Mouse (Mus musculus): ENCODE measurements at regions not wholly inside any gene's neighbourhood (a gene's known extent, or its start where the extent isn't known, plus 50 kb on each side); places are given as distances from the start of the nearest gene placed in this dataset.

DNA sequence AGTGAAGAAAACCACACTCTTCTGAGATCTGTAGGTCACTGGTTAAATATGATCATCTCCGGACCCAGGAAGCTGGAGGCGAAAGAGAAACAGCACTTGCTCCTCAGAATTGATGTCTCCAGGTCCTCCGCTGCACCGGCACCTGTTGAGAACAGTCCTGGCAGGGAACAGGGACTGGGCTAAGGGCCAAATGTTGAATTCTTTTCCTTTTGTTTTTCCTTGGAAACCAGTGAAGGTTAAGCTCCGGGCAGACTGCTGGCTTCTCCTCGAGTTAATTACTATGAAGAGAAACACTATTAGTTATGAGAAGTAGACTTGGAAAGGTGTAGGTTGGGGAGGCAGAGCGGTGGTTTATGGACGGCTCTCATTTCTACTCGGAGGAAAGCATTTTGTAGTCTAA, 242.7 kb downstream of the Rngtt start:
- DNase-seq (ENCODE audit: low spot score in 2 of 2): no peak

DNA sequence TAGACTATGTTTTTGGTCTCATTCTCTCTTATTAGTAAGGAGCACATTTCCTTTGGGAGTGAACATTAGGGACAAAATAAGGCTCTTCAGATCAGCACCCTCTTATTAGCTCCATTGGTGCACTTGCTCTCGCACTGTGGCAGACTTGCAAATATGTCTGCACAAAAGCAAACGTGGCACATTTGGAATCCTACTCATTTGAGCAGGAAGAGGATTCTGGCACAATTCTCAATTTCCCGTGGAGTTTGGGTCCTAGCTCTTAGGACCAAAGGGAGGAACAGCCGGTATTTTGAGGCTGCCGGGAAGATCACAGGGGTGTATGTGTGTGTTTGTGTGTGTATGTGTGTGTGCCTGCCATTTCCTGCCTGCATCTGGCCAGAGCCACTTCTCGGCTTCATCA, 244.5 kb downstream of the Rngtt start:
- no peak for DNase-seq (ENCODE audit: low spot score in 2 of 2)

DNA sequence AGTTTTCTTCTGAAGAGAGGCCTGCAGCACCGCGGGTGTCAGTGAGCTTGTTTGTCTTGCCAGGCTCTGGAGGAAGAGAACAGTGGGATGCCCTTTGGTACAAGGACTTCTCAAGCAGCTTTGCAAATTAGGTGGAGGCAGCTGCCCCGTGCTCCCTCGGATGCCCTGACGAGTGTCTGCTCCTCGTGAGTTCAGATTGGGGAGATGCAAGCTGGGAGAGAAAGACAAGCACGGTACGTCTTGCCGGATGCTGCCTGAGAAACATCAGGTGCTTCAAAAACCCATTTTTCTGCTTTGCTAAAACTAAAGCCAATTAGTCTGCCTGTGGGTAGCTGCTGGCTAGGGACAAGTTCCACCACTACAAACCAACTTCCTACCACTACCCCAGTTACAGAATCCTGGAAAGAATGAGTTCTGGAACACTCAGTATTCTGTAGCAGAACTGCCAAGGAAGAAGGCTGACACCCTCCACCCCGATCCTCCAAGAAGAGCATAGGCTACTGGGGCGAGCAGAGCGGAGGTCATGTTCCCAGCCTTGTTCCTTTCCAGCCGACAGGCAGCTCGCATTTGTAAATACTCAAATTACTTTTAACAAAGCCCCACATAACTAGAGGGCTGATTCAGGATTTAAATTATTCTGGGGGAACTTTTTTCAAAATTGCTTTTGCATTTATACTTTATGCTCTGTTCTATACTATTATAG, 245.3 kb downstream of the Rngtt start:
- no peak for DNase-seq (ENCODE audit: low spot score in 2 of 2)

DNA sequence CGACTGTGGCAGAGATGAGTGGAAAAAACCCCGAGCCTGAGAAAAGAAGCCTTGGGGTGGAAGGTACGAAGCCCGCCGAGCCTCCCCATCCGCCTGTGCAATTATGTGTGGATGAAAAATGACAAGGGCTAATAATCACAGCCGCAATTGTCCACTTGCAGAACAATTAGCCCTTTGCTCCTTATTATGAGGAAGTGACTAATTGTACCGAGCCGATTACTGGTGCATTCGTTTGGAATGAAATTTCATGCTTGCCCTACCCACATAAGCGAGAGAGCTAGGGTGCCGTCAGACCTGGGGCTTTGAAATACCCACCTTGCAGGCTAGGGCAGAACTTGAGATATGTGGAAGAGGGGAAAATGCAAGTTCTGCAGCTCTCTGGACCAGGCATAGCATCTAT, 245.9 kb downstream of the Rngtt start:
- no peak for DNase-seq (ENCODE audit: low spot score in 2 of 2)

DNA sequence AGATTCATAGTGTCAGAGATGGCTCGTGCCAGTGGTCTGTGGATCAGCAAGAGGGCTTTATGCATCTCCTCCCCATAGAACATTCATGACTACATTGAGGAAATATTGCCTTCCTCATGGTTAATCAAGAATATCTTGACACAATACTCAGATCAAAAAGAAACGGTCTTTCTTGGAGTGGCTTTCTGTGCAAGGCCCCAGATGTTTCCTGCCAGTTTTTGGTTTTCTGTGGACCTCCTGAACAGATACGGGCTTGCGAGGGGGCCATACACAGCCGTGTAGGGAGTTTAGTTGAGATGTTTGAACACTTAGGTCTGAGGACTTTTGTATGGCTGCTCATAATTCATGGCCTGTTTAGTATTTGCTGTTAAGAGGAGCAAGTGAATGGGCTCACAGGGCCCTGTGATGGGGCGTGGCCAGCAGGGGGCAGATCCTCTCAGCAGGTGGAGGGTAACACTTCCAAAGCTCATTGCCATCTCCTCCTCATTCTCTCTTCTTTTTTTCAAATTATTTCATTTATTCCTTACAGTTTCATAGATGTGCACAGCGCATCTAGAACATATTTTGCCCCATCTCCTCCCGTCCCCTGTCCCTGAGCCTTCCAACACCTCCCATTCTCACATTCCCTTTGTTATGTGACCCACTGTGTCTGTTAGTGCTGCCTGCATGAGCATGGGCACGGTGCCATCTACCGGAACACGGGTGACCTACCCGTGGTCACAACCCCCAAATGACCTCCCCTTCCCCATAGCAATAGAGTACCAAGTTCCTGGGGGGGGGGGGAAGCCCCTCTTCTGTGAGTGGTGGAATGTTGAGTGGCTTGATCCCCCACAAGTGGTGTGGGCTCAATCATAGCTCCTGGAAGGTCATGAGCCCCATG, 246.8 kb downstream of the Rngtt start:
- DNase-seq (ENCODE audit: low spot score in 2 of 2): no peak

DNA sequence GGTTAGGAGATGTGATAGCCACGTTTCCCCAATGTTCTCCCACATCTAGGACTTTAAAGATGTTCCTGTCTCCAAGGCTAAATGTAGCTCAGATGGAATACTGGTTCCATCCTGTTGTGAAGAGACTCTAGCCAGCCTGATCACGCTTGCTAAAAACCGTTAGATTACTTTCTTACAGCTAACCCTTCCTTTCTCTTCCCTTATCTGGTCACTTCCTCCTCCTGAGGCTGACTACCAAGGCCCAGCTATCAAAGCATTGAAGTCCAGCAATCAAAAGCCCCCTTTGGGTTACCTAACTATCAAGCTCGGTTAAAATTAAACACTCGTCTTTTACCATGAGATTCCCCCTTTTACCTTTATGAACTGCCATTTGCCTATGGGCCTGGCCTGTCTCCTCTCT, 260.2 kb downstream of the Rngtt start:
- no peak for DNase-seq (ENCODE audit: low spot score in 2 of 2)

DNA sequence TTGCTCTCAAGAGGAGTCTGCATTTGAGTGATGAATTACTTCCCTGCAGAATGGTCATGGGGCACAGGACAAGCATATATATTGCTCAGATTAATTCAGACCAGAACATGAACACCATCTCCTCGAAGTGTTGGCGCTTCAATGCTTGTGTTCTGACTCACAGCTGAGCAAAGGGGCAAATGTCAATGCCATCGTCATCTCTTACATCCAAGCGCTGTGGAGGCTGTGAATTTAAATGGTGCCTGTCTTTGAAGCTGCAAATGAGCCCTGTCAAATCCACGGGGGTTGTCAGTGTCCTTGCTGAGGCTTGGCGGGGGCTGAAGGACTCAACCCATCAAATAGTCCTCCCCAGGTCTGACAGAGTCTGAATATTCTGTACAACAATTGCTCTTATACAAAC, 261.2 kb downstream of the Rngtt start:
- no peak for DNase-seq (ENCODE audit: low spot score in 2 of 2)

DNA sequence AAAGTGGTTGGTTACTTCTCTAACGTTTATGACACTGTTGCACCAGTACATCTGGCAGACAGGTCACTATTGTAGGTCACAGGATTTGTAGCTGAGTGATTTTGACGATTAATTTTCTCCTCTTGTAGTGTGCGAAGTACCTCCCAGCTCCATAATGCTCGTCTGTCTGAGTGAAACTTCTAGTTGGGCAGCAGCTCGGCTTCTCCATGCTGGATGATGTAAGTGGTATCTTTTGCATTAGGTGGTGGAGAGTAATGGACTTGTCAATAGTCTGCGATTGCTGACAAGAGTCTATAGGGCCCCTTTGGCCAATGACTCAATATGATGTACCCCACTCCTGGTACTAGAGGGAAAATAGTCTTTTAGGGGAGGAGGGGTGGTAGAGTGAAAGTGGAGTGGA, 267.5 kb downstream of the Rngtt start:
- no peak for DNase-seq (ENCODE audit: low spot score in 2 of 2)

DNA sequence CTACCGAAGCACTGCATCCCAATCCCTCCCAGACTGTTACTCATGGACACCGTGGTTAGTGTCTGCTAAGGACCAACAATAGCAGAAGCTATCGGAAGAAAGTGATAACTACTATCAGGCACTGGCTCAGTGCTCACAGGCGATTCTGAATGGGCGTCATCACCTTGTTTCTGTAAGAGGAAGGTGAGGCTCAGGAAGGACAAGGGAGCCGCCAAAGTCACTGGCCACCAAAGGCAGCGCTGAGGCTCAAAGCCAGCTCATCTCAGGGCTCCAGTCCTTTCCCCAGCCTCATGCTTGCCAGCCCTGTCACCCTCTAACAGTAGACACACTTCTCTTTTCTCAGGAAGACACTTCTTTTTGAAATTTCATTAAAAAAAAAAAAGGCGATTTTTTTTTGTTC, 270.4 kb downstream of the Rngtt start:
- DNase-seq (ENCODE audit: low spot score in 2 of 2): no peak

DNA sequence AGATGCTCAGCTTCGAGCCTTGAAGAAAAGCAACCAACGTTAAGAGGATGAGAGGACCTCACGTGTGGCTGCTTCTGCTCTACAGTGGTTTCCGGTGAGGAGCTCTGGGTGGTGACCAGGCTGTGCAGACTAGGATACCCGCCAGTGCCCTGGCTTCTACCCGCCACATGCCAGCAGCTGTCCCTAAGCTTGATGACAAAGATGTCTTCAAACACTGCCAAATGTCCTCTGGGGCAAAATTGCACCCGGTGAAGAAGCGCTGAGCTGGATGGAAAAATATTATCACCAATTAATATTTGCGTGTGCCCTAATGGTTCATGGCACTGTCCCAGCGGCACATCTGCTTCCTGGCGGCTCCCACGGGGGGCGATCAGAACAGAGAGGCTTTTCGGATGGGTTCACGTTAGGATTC, 271.1 kb downstream of the Rngtt start:
- DNase-seq (ENCODE audit: low spot score in 2 of 2): no peak

DNA sequence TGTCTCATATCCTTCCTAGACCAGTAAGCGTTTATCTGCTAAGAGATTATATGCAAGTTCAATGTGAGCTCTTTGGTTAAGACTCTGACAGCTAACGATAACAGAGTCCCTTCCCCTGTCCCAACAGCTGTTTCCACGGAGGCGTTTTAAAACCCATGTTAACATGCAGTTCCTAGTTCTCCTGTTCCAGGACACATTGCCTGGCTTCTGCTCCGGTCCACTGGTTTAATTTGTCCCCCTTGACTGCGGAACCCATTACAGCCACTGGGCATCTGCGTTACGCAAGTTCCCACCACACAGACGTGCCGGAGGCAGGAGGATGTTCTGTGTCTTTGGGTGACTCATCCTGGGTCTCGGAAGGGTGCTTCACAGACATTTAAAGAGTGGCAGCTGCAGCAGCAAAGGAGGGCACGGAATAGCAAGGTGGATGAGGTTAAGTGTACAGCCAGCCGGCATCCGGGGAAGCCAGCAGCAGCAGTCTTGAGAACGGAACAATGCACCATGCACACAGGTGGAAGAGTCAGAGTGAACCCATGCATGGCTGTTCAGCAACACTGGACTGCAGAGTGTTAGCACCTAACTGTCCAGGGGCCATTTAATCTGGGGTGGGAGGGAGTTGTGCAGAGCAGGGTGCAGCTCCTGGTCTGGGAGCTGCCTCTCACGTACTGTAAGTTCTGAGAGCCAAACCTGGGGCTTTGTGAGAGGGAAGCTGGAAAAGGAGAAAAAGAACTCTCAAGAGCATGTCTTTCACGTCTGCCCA, 271.8 kb downstream of the Rngtt start:
- DNase-seq (ENCODE audit: low spot score in 2 of 2): no peak

DNA sequence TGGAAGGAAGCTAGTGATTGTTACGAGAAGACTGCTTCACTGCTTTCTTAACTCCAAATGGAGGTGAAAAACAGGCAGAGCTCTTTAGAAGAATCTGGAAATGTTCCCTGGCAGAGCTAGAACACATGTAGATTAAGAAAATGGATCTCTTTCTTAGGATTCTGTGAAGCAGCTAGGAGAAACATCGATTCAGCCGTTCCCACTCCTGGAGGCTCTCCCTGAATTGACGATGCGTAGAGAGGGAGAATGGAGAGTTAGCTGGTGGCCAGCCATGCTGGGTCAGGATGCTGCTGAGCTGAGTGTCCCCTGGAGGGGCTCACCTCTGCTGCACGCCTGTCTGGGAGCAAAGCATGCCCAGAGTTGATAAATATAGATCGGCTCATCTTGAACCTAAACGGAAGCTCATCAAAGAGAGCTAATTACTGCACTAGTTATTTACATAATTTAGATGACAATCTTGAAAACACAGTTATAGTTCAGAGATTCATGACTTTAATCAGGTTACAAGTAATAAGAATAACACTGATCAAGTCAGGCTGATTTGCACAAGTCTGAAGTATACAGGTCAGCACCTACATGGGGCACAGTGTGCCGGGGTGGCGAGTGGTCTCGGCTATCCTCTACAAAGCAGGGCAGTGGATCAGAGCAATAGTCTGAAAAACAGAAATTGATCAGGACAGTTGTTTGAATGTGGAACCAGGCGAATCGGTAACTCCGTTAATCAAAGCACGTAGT, 273.0 kb downstream of the Rngtt start:
- no peak for DNase-seq (ENCODE audit: low spot score in 2 of 2)

DNA sequence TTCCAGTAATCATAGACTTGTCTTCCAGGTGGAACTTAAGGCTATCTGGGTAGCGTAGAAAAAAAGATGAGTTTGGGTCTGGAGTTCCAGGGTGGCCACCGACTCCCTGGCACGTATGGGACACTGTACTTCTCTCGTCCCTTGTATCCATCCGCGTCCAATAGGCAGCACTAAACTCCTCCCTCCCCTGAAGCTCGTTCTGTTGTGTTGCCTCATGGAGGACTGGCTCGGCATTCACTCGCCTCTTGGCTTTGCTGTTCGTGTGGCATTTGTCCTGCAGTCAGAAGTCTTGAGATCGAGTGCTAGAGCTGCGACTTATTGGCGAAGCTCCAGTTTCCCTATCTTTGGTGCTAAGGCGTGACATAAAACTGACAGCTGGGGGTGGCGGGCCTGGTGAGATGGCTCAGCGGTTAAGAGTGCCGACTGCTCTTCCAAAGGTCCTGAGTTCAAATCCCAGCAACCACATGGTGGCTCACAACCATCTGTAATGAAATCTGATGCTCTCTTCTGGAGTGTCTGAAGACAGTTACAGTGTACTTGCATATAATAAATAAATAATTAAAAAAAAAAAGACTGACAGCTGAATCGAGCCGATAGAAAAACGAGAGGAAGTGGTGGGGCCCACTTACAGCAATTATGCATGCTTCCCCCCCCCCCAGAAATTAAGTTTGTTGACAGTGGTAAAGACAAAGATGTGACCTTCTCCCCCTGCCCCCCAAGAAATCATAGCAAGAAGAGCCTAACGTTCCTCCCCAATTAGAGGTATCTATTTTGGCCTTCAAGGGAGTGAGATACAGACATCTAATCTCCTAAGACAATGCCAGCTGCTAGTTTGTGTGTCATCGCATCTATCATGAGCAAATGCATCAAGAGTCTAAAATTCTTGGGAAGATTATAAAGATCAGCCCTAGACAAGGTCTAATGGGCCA, 274.1 kb downstream of the Rngtt start:
- DNase-seq (ENCODE audit: low spot score in 2 of 2): no peak

DNA sequence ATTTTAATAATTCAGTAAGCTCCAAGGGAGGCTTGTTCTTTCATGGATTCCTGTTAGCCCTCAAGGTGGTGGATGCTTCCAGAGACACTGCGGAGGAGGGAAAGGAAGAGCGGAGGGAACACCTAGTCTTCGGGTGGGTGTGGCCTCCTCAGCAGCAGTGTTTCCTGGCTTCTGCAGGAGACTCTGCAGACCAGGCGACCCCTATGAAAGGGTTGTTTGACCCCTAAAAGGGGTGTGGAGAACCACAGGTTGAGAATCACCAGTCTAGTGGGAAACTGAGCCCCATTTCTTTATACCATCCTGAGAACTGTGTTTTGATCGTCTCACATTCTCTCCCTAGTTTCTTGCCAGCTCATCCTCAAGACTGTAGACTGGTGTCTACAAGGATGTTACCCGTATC, 275.7 kb downstream of the Rngtt start:
- no peak for DNase-seq (ENCODE audit: low spot score in 2 of 2)

DNA sequence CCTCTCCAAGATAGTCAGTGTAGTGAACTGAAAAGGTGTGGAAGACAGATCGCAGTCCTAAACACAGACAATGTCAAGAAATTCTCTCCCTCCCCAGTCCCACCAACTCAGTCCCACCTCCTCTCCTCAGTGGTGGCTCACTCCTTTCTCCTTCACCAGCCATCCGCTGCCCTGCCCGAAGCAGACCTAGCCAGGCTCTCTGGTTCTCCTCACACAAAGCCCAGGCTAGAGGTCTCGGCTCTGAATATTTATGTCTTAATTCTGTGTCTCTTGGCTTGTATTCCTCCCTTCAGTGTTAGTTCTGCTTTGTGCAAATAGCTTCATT, 276.1 kb downstream of the Rngtt start:
- no peak for DNase-seq (ENCODE audit: low spot score in 2 of 2)

DNA sequence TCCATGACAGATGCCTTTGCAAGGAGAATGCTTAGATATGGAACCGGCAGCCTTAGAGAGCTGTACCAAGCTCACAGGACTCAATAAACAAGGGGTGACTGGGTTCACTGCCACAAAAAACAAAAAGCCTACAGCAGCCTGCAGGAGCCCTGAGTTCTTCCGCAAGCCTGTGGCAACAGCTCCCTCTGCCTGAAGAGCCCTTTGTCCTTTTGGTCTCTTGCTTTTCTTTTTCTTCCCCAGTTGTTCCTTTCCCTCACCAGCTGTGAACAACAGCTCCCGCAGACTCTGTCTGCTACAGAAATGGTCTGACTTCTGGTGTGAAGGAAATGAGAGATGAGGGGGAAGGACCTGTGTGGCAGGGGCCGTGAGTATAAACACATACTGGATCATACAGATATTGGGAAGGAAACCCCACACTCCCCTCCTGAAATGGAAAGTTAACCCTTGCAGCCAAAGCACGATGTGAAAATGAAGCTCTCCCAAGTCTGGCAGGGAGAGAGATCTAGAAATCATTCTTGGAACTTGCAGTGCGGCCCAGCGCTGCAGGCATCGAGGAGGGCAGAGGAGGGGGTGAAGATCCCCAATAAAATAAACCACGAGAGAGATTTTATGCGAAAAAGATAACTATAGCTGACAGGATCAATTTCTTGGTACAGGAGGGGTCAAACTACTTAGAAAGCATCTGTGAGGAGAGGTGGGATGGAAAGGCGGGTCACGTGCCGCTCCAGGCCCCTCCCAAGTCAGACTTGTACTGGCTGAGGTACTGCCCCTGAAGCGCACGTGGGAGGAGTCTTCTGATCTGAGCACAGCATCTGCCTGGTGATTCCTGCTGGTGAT, 276.7 kb downstream of the Rngtt start:
- peak; percentile 42 to 46 for DNase-seq (ENCODE audit: low spot score in 2 of 2)

DNA sequence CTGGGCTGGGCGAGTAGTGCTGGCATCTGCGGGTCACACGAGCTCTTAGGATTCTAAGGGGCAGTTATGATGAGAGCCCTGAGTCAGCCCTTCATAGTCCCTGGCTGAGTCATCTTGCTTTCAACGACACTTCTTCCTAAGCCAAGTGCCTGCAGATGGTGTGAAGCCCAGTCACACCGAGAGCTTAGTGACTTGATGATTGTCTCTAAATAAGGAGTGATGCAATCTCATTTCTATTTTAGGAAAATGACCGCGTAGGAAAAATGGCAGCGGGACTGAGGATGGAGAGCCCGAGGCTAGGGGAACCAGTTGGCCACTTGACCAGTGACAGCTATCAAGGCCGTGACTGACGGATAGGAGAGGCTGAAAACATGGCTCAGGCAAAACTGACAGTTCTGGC, 277.6 kb downstream of the Rngtt start:
- peak; percentile 19 to 24 for DNase-seq (ENCODE audit: low spot score in 2 of 2)

DNA sequence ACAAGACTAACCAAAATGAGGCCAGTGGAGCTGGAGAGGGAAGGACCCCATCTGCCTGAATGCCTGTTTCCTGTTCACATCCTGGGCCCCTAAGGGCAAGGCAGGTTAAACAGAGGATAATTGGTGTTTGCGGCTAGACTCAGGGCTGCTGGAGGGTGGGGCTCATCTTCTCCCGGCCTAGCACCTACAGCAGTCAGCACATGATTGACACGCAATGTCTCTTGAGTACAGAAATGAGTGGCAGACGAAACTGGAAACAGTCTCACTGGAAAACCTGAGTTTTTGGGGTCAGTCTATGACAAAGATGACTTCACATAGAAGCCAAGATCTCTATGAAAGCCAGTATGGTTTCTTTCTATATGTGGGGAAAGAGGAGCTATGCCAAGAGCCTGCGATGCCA, 278.0 kb downstream of the Rngtt start:
- no peak for DNase-seq (ENCODE audit: low spot score in 2 of 2)

DNA sequence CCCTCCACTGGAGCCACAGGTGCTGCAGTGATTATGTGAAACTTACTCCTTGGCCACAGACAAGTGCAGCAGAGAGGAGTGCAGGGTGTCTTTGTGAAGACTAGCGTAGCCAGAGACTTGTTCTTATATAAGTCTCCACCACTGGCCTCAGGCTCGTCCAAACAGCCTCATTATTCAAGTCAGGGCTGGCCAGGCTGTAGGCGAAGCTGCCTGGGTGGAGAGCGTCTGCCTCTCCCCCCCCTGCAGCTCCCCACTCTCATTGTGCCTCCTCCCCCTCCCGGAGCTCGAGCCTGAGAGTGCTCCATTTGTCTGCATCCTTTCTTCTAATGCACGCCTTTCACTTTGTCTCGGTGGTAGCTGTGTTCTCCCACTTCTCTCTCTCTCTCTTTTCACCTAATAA, 279.1 kb downstream of the Rngtt start:
- DNase-seq (ENCODE audit: low spot score in 2 of 2): no peak
